Mouse (Mus musculus): Measurements from ENCODE around the gene Esrrg.

- TF ChIP-seq CTCF (IDR thresholded peaks at IDR 0.05; ENCODE audit: insufficient read depth, low read depth, low read length), result no peak
- TF ChIP-seq POLR2A (IDR thresholded peaks at IDR 0.05; ENCODE audit: insufficient read depth, low read depth, low read length), result no peak
Observed at GRCm38 (mm10) chr1:187981028-187981427, 372.4 kb downstream of the Esrrg start.
